Mouse (Mus musculus): ENCODE measurements around the gene Chst5. TPM values are rescaled to one million over a fixed set of nuclear protein-coding genes. Genes with fewer than 3 reads are reported as not detected.

The Chst5 gene
- polyA plus RNA-seq (2012; rRNA removed): 1.2 and 1.4 TPM in 2 replicates

- TF ChIP-seq CTCF (IDR thresholded peaks at IDR 0.05; ENCODE audit: extremely low read depth, insufficient read depth, low read length): no peak
- TF ChIP-seq POLR2A (IDR thresholded peaks at IDR 0.05; ENCODE audit: extremely low read depth, insufficient read depth, low read length): no peak
- no peak within 1 kb of the TSS for H3K4me3 ChIP-seq (ENCODE audit: insufficient read depth, low read length)
- no peak within 1 kb of the TSS for H3K27ac ChIP-seq (ENCODE audit: insufficient read depth, low read length)
- no peaks in the 10 kb centered on the region for H3K4me1 ChIP-seq (ENCODE audit: control insufficient read depth, insufficient read depth, low read length)
Measured at GRCm38 (mm10) chr8:111909621-111910450, at the start of gene Chst5. Gene Chst5 (minus strand): TSS chr8:111910447.

GRCm38 (mm10) chr8:111957231-111957630 is 47.0 kb upstream of the Chst5 start:
- TF ChIP-seq POLR2A (IDR thresholded peaks at IDR 0.05; ENCODE audit: extremely low read depth, insufficient read depth, low read length) (no peak), CTCF (IDR thresholded peaks at IDR 0.05; ENCODE audit: extremely low read depth, insufficient read depth, low read length) (no peak)
- H3K4me1 ChIP-seq (ENCODE audit: control insufficient read depth, insufficient read depth, low read length): peaks cover 2% of the 10 kb centered on the region; the same call in 1 of the 2 replicates
- no peak overlapping the region for H3K27ac ChIP-seq (ENCODE audit: insufficient read depth, low read length)
- H3K4me3 ChIP-seq (ENCODE audit: insufficient read depth, low read length): no peak overlapping the region

- peaks cover 2% of the 10 kb centered on the region for H3K4me1 ChIP-seq (ENCODE audit: control insufficient read depth, insufficient read depth, low read length)
- TF ChIP-seq POLR2A (IDR thresholded peaks at IDR 0.05; ENCODE audit: extremely low read depth, insufficient read depth, low read length) (no peak), CTCF (IDR thresholded peaks at IDR 0.05; ENCODE audit: extremely low read depth, insufficient read depth, low read length) (no peak)
- no peak overlapping the region for H3K27ac ChIP-seq (ENCODE audit: insufficient read depth, low read length)
- no peak overlapping the region for H3K4me3 ChIP-seq (ENCODE audit: insufficient read depth, low read length)
Measured at GRCm38 (mm10) chr8:111955879-111956278, 45.6 kb upstream of the Chst5 start.

- no peak overlapping the region for H3K4me3 ChIP-seq (ENCODE audit: insufficient read depth, low read length)
- H3K4me1 ChIP-seq (ENCODE audit: control insufficient read depth, insufficient read depth, low read length): no peaks in the 10 kb centered on the region; the same call in 1 of the 2 replicates
- TF ChIP-seq POLR2A (IDR thresholded peaks at IDR 0.05; ENCODE audit: extremely low read depth, insufficient read depth, low read length): no peak
- TF ChIP-seq CTCF (IDR thresholded peaks at IDR 0.05; ENCODE audit: extremely low read depth, insufficient read depth, low read length): no peak
- H3K27ac ChIP-seq (ENCODE audit: insufficient read depth, low read length): no peak overlapping the region
Measured at GRCm38 (mm10) chr8:111954844-111955594, 44.8 kb upstream of the Chst5 start.

- Histone ChIP-seq H3K4me3 (ENCODE audit: insufficient read depth, low read length) (no peak overlapping the region), H3K27ac (ENCODE audit: insufficient read depth, low read length) (no peak overlapping the region), H3K4me1 (ENCODE audit: control insufficient read depth, insufficient read depth, low read length) (no peaks in the 10 kb centered on the region; the same call in 1 of the 2 replicates)
- no peak for TF ChIP-seq CTCF (IDR thresholded peaks at IDR 0.05; ENCODE audit: extremely low read depth, insufficient read depth, low read length)
- no peak for TF ChIP-seq POLR2A (IDR thresholded peaks at IDR 0.05; ENCODE audit: extremely low read depth, insufficient read depth, low read length)
Measured at GRCm38 (mm10) chr8:111951936-111952335, 41.7 kb upstream of the Chst5 start.

- TF ChIP-seq CTCF (IDR thresholded peaks at IDR 0.05; ENCODE audit: extremely low read depth, insufficient read depth, low read length) (no peak), POLR2A (IDR thresholded peaks at IDR 0.05; ENCODE audit: extremely low read depth, insufficient read depth, low read length) (no peak)
- H3K4me3 ChIP-seq (ENCODE audit: insufficient read depth, low read length): no peak overlapping the region
- H3K27ac ChIP-seq (ENCODE audit: insufficient read depth, low read length): no peak overlapping the region
- no peaks in the 10 kb centered on the region; the same call in 1 of the 2 replicates for H3K4me1 ChIP-seq (ENCODE audit: control insufficient read depth, insufficient read depth, low read length)
Measured at GRCm38 (mm10) chr8:111951317-111951716, 41.1 kb upstream of the Chst5 start.

- no peak overlapping the region for H3K27ac ChIP-seq (ENCODE audit: insufficient read depth, low read length)
- TF ChIP-seq POLR2A (IDR thresholded peaks at IDR 0.05; ENCODE audit: extremely low read depth, insufficient read depth, low read length) (no peak), CTCF (IDR thresholded peaks at IDR 0.05; ENCODE audit: extremely low read depth, insufficient read depth, low read length) (no peak)
- no peaks in the 10 kb centered on the region; the same call in 1 of the 2 replicates for H3K4me1 ChIP-seq (ENCODE audit: control insufficient read depth, insufficient read depth, low read length)
- H3K4me3 ChIP-seq (ENCODE audit: insufficient read depth, low read length): no peak overlapping the region
Measured at GRCm38 (mm10) chr8:111950846-111951245, 40.6 kb upstream of the Chst5 start.

GRCm38 (mm10) chr8:111947954-111948353 is 37.7 kb upstream of the Chst5 start:
- H3K4me1 ChIP-seq (ENCODE audit: control insufficient read depth, insufficient read depth, low read length): no peaks in the 10 kb centered on the region; the same call in 1 of the 2 replicates
- TF ChIP-seq CTCF (IDR thresholded peaks at IDR 0.05; ENCODE audit: extremely low read depth, insufficient read depth, low read length): no peak
- no peak for TF ChIP-seq POLR2A (IDR thresholded peaks at IDR 0.05; ENCODE audit: extremely low read depth, insufficient read depth, low read length)
- H3K27ac ChIP-seq (ENCODE audit: insufficient read depth, low read length): no peak overlapping the region
- H3K4me3 ChIP-seq (ENCODE audit: insufficient read depth, low read length): no peak overlapping the region

GRCm38 (mm10) chr8:111947144-111947543 is 36.9 kb upstream of the Chst5 start:
- H3K4me3 ChIP-seq (ENCODE audit: insufficient read depth, low read length): no peak overlapping the region
- no peak for TF ChIP-seq CTCF (IDR thresholded peaks at IDR 0.05; ENCODE audit: extremely low read depth, insufficient read depth, low read length)
- no peak for TF ChIP-seq POLR2A (IDR thresholded peaks at IDR 0.05; ENCODE audit: extremely low read depth, insufficient read depth, low read length)
- H3K4me1 ChIP-seq (ENCODE audit: control insufficient read depth, insufficient read depth, low read length): peaks cover 1% of the 10 kb centered on the region; the same call in 1 of the 2 replicates
- no peak overlapping the region for H3K27ac ChIP-seq (ENCODE audit: insufficient read depth, low read length)
